Mouse (Mus musculus) thymus, postnatal 10 days (tissue): ENCODE results near the gene Ugt1a7c.

Experiments
- DNase-seq, 2 experiments: peaks; one replicate each; pipeline ENCODE4 v3.0.0; 2021; ENCODE audit warnings: low spot score in 2 of 2

Ugt1a7c gene

DNA sequence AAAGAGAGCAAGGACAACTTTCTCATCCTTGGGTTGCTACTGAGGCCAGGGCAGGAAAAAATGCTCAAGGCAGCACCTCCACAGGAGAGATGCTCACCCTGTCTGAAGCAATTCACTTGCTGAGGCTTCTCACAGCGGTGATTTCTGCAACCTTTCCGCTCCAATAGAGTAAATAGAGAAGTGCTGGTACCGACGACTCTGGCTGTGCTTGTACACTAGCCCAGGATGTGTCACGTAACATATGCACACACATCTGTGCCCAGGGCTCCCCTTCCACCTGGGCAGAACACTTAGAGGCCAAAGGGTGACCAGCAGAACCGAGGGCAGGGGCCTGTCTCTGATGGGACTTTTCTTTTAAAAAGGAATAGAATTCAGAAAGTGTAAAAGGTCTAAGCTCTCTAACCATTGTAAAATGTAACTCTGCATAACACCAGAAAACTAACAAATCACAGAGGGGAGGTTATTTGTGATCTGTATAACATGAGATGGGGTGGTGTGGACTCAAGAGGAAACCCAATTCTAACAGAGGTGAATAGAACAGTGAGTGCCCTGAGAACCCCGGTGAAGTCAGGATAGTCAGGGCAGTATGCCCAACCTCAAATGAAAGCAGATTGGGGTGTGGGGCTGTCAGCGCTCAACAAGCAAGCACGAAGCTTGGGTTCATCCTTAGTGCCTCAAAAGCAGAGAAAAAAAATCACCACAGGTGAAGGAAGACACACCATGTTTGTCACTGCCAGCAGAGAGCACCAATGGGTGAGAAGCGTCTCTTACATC, 165.9 kb downstream of the Ugt1a7c start:
- DNase-seq: no peak

DNA sequence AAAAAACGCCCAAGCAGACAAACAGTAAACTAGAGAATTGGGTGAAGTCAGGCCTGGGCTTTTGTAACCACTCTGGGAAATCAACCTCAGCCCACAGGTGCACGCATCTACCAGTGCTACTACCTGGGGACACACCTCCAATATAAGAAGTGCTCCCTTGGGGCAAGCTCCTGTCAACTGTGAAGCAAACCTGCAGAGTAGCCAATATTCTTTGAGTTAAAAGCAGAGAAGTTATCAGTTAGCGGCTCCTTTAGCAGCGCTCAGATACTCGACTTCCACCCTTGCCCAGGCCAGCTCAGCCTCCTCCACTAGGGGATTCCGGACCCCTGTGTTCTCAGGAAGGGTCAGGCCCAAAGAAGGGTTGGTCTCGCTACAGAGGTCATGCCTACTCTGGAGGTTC, 166.8 kb downstream of the Ugt1a7c start:
- no peak for DNase-seq

DNA sequence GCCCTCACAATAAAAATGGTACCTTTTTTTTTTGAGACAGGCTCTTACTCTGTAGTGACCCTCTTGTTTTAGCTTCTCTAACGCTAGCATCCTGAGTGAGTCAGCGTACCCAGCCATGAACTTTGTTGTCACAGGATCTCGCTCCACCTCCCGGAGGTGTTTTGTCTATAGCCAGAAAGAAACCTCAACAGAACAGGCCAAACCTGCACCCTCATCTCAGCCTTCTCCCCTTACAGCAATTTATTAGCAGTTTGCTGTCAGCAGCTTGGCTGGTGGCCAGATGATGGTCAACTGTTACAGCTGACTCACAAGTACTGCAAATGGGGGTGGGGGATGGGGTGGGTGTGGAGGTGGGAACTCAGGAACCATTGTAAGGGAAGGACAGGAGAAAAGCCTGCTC, 167.4 kb downstream of the Ugt1a7c start:
- no peak for DNase-seq

DNA sequence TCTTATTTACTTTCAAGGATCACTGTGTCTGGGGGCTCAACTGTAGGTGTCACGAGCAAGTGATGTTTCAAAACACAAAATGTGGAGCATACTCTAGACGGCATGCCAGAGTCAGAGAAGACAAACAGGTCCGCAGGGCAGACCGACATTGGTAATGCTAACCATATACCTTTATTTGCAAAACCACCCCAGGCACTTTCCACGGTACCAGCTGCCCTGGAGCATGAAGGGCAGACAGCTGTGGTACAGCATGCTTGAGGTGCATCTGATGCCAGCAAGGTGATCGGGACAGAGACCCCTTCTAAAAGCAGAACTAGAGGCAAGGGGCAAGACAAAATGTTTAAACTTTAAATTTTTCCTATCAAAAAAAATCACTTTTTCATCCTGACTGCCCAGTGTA, 168.1 kb downstream of the Ugt1a7c start:
- DNase-seq: no peak

DNA sequence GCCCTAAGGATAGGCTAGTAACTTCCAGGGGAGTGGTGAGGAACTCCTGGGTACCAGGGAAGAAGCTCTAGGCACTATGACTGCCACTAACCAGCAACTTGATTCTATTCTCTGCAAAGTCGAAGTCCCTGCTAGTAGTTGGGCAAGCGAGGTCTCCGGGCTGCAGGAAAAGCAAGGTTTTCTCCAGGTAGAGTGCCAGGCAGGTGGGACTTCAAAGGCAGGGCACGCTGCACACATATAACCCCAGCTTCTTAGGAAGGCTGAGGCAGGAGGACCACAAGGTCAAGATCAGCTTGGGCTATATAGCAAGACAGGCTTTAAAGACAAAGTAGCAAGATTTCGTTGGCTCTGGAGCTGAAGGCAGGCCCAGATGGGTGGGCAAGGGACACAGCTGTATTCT, 168.9 kb downstream of the Ugt1a7c start:
- DNase-seq: no peak

DNA sequence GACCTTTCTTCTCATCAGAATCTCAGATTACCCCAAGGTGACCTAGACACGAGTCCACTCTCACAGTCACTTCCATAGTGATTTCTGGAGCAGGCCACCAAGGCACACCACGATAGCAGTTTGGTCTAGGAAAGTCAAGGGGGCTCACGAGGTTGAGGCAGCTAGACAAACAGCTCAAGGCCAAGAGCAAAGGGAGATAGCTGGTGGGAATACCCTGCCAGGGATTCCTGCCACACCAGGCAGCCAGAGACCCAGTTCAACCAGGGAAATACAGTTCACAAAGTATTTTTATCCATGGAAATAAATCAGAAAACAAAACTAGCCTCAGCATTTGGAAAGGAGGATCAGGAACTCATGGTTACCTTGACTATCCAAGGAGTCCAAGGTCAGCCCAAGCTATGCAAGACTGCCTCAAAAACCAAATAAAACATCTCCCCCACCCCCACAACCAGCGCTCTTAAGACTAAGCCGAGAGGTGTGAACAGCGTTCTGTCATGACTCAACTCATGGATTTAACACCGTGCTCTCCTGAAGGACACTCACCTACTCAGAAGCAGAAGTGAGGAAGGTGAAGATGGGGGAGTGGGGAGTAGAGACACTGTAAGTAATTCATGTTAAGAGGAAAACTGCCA, 169.5 kb downstream of the Ugt1a7c start:
- no peak for DNase-seq

DNA sequence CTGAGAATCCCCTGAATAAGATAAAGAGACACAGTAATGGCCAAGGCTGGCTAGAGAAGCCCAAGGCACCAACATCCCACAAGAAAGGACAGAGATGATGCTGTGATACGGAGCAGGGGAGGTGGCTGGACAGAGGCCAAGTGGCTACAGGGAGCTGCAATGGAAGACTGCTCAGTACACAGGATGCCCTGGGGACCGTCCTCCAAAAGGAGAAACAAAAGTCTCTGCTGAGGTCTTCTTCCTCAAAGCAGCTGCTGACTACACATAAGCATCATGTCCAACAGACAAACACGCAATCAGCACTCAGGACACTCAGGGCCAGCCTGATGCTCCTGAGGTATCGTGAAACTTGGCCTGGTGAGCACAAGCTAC, 170.0 kb downstream of the Ugt1a7c start:
- DNase-seq: no peak

DNA sequence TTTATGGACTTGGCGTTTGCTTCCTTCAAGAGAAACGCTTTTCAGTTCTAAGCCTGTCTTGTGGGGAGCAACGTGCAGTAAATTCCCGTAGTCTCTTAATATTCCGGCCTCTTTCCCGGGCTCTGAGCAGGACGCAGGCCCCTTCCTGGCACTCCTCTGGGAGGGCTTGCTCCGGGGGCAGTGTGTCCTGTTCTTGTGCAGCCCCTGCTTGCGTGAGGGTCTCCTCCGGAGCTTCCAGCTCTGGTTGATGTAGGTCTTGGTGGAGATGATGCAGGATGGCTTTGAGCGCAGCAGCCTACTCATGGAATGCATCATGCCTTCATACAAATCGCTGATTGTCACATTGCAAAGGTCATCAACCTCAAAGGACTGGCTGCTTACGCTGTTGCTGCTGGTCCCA, 171.3 kb downstream of the Ugt1a7c start:
- DNase-seq: no peak

DNA sequence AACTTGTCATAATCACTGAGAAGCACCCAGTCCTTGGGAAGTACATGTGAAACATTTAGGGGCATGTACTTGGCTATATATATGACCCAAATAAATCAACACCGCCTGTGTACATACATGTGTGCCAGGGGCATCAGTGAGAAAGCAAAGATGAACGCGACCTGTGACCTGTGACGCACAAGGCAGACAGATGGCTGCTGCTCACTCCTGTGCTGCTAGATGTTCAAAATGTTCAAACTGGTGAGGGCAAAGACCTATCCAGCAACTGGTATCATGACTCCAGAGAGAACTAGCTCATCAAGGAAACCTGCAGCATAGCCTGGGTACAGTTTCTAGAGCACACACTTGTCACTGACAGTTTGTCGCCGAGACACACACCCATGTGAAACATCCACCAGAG, 172.6 kb downstream of the Ugt1a7c start:
- DNase-seq: no peak

DNA sequence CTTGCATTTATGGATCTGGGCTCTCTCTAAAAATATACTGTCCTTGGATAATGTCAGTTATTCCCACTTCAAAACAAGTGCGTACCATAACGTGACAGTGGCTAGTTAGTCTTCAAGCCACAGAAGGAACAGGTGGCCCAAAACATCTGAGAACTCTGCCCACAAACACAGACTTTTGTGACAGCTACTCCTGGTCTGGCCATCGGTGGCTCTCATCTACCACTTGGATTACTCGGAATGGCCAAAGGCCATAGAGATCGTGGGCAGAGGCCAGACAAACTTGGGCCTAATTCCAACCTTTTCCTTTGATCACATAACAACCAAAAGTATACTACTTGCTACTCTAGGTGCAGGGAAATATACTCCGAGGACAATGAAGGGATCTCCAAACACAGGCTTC, 173.2 kb downstream of the Ugt1a7c start:
- no peak for DNase-seq
